Mouse (Mus musculus): ENCODE measurements around the gene Shisa3.

Shisa3 gene

DNA sequence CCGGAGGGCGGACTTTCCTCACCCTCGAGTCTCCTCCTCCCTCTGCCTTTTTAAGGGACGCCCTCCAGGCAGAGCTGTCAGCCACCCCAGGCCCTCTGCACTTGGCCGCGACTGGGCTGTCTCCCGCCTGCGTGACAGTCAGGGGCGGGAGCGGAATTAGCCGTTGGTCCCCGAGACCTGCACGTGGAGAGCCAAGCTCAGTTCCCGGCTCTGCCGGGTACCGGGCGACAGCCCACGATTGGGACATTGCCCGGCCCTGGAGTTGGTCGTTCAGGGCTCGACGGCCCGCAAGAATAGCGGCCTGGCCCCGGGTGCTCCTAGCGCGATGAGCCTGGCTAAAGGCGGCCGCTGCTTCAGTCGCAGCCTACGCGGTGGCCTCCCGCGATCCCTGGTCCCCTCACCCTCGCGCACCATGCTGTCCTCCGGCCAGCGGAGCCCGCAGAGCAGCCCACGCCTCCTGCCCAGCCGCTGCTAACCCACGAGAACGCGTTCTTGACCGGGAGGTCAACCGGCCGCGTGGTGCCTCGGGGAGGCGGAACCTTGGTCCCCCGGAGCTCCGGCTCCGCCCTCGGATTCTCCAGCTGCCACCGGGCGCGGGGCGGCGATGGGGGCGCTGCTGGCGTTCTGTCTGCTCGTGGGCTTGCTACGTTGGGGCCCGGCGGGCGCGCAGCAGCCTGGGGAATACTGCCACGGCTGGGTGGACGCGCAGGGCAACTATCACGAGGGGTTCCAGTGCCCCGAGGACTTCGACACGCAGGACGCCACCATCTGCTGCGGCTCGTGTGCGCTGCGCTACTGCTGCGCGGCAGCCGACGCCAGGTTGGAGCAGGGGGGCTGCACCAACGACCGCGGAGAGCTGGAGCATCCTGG, at the start of gene Shisa3:
Shisa3 (plus strand) TSS at position 79 of the 870 bp plus-strand sequence.
- peak; percentile 19 for DNase-seq (ENCODE audit: low spot score)

DNA sequence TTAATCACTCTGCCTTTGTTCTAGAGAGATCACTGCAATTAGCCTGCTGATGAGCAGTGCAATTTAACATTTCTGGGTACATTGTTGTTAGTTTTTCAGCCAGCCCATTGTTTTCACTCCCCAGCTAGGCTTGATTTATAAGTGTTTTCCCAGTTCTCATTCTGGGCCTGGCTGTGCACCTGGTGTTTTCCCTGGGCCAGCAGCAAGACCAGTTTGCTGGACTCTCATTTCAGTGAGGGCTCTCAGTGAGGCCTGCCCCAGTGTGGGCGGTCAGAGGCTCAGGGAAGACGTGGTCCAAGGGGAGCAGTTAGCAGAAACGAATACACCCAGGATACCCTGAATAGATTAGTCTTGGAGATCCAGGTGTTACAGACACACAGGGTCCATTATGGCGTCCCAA, 49.0 kb upstream of the Shisa3 start:
- DNase-seq (ENCODE audit: low spot score), result no peak

- no peak for DNase-seq (ENCODE audit: low spot score)
Measured at GRCm38 (mm10) chr5:67559063-67559462, 48.6 kb upstream of the Shisa3 start.

DNA sequence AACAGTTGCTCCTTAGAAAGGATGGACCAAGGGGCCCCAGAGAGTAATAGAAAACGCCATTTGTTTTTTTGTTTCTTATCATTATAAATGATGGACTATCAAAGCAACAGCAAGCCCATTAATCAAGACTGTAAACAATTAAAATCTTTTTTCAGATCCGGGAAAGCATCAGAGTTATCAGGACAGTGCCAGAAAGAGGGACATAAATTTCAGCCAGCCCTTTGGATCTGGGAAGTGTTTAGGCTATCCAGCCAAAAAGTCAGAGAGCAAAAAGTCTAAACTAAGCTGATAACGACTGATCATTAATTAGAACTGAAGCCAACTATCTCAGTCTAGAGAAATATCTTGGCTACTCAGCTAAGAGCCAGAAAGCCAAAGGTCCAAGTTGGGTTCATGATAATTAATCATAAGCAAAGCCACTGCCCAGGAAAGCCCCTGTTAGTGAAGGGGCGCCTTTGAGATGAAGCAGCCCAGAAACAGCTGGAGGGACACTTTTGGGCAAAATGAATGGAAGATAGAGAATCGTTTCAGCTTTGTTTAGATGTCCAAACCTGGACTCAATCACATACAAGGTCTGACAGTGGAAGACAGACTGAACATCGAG, 35.0 kb upstream of the Shisa3 start:
- no peak for DNase-seq (ENCODE audit: low spot score)

- no peak for DNase-seq (ENCODE audit: low spot score)
Measured at GRCm38 (mm10) chr5:67574039-67574438, 33.6 kb upstream of the Shisa3 start.

GRCm38 (mm10) chr5:67575705-67576104, 32.0 kb upstream of the Shisa3 start:
- no peak for DNase-seq (ENCODE audit: low spot score)

- DNase-seq (ENCODE audit: low spot score), result no peak
Measured at GRCm38 (mm10) chr5:67579725-67580633, 27.7 kb upstream of the Shisa3 start.

DNA sequence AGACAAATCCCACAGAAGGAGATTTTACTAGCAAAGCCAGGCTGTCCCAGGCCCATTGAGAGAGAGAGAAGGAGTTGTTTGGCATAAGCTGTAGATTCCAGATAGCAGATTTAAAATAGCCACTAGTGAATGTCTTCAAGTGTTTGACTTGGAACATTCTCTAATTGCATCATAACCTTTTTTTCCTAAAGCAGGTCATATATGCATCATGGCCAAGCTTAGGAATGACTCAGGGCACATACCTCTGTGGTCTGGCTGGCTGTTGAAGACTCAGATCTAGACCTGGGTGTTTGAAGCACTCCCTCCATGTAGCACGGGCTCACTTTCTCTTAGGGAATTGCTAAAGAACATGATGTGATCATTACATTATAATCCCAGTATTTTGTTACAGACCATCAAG, 12.6 kb upstream of the Shisa3 start:
- no peak for DNase-seq (ENCODE audit: low spot score)

DNA sequence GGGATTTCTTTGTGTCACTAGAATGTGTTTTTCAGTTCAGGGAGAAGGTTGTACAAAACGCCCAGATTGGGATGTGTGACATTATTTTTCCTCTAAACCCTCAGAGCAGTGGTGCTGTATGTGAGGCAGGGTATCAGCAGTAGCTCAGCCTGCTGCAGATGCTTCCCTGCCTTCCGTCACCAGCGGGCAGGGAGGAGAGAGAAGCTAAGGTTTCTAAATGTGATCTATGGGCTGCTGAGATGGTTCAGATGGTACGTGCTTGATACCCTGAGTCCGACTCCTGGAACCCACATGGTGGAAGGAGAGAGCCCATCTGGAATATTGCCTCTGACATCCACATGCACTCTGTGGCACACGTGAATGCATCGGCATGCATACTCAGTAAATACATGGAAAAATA, 12.1 kb upstream of the Shisa3 start:
- DNase-seq (ENCODE audit: low spot score), result no peak

DNA sequence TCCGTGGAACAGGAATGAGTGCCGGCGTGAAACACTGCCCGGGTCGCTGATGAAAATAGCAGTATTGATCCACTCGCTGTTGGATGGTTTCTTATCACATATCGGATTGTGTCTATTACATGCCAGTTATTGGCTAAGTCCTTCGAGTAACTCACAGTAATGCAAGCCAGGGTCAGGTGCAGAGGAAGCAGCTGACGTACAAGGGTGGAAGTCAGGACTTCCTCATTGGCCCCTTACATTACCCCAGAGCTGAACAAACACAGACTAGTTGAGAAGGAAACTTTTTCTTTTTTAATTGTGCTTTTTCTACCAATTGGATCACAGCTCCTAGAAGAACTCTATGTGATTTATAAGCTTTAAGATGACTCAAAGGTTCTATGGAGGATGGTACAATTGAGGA, 7.7 kb upstream of the Shisa3 start:
- no peak for DNase-seq (ENCODE audit: low spot score)

DNA sequence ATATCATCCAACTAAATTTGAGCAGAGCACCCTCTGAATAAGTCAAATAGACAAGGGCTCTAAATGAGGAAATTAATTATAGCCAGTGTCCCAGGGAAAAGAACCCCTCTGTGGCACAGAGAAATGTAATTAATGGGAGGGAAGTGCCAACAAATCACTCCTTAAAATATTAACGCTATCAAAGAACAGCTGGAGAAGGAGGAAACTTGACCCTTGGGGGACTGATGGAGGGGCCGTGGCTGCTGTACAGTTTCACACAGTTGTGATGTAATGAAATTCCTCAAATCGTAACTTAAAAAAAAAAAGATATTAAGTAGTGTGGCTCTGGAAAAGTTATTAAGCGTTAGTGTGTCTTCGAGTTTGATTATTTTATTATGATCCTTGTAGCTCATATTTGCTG, 1.7 kb upstream of the Shisa3 start:
- DNase-seq (ENCODE audit: low spot score), result no peak

DNA sequence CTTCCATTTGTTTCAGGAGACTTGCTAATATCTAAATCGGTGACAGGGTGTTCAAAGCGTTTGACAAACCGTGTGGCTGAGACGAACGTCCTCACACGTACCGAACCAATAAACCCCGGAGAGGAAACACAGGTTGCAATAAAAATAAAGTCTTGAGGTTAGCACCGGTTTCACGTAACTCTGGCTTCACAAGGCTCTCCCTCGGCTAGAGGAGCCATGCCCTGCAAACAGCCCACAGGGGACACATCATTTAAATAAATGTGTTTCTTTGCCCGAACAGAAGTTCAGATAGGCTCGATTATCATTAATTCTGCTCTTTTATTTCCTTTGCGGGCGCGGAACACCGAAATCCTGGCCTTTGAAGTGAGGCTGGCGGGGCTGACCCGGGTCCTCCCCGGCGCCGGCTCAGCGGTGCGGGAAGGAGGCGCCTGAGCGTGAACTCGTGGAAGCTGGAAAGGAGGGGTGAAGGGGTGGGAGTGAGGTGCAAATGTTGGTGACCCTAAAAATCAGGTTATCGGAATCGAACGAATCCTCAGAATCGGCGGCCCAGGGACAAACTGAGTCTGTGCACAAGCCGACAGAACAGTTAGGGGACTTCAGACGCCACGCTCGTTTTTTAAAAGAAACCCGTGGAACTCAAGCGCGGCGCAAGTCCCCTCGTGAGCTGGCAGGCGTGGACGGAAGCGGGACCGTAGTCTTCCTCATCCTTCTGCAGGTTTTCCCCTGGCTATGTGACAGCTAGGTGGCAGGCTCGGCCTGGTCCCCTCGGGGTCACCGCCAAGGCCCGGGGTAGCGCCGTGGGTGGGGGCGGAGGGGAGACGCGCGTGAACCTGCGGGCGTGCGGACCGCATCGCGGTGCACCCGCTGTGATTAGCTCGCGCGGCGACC, 522 bp upstream of the Shisa3 start:
- peak; percentile 16 for DNase-seq (ENCODE audit: low spot score)

GRCm38 (mm10) chr5:67608674-67609519, 1.2 kb downstream of the Shisa3 start:
- DNase-seq (ENCODE audit: low spot score), result no peak

DNA sequence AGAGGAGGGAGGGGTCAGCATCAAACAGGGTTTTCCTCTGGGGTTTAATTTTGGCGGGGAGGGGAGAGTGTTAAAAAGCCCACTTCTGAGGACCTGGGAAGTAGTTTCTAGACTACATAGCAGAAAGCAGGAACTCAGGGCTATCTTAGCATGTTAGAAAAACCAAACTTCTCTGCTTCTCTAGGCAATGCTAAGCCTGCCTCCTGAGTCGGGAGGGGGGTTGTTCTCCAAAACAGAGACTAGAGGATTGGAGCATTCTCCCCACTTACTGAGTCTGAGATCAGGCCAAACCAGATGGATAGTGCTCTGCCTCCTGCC, 1.8 kb downstream of the Shisa3 start:
- no peak for DNase-seq (ENCODE audit: low spot score)

GRCm38 (mm10) chr5:67621230-67621629, 13.5 kb downstream of the Shisa3 start:
- DNase-seq (ENCODE audit: low spot score), result no peak

DNA sequence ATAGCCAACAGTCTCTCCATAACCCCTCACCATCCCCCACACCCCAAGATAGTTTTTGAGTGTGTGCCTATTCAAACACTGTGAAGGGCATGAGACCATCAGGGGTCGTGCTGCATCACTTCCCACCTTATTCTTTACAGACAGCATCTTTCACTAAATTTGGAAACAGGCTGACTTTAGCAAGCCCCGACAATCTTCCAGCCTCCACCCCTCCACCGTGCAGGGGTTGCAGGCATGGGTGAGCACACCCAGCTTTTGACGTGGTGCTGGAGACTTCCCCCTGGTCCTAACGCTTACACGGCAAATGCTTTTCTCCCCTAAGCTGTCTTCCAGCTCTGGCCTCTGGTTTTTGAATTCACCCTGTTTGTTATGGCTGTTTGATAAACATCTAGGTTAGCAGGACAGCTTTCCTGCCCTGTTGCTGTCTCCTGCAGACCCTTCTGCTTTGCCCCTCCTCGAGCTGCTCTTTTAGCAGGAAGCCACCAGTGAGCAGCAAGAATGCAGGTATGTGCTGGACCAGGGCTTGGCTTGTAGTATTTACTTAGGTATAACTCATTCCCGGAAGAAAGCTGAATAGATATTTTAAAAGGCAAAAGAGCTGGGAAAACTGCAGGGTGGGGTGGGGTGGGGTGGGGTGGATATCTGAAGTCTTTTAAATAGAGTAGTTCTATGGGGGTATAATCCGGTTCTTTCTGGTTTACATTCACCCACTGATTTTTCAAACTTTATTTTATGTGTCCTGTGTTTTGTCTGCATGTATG, 20.7 kb downstream of the Shisa3 start:
- DNase-seq (ENCODE audit: low spot score), result no peak

- no peak for DNase-seq (ENCODE audit: low spot score)
Measured at GRCm38 (mm10) chr5:67629440-67629839, 21.8 kb downstream of the Shisa3 start.

DNA sequence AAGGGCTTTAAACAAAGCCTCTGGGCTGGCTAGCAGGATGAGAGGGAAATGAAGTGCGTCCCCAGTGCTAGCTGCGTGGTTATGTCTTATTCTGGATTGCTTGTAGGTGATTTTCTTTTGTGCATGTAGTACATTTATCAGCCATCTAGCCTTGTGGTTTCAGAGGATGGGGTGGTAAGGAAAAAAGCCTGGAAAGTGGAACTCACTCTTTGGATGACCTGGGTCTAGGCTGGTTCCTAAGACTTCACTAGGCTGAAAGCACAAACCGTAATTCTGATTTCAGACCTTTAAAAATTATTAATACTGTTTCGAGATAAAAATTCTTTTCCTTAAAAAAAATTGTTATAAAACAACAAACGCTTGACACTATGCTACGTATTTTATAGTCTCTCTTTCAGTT, 22.2 kb downstream of the Shisa3 start:
- no peak for DNase-seq (ENCODE audit: low spot score)

DNA sequence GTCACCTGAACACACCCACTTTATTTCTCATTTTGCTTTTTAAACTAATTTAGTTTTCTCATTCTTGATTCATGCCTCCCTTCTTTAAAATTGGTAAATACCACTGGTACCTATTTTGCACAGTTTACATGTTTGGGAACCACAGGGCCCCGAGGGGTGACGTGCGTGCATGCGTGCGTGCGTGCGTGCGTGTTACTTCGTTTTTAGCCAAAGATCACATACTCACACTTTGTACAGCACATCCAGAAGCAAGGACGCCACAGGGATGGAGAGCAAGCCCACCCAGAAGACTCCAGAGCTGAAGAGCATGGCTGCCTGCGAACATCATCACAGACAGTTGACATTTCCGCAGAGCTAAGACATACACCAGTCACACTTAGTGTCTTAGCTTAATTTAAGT, 23.6 kb downstream of the Shisa3 start:
- DNase-seq (ENCODE audit: low spot score), result no peak

- no peak for DNase-seq (ENCODE audit: low spot score)
Measured at GRCm38 (mm10) chr5:67633138-67633782, 25.6 kb downstream of the Shisa3 start.

Data from ovary, postnatal 10 days (tissue).